Mouse (Mus musculus) midbrain, postnatal 0 days (tissue): ENCODE results near the gene Nkd1. TPM values are rescaled to one million over a fixed set of nuclear protein-coding genes. Genes with fewer than 3 reads are reported as not detected.

Source experiments
- ATAC-seq: fragments of 200-750 bp; cut with Nextera tagmentation; 2 replicates; pipeline ENCODE4 v1.8.0; 2017; ENCODE audit warnings: moderate number of reproducible peaks, mild to moderate bottlenecking, moderate TSS enrichment, moderate library complexity; ENCODE audit not compliant: low FRiP score
- DNase-seq: peaks from one replicate; pipeline ENCODE4 v3.0.0-alpha.2; 2015; ENCODE audit warnings: low spot score
- H3K27ac ChIP-seq: fragments of 300-500 bp; sonication (generic); 2 replicates; pipeline ENCODE4 v1.5.1; 2014; ENCODE audit warnings: low read depth, mild to moderate bottlenecking, low read length, mixed read lengths
- H3K27me3 ChIP-seq: fragments of 300-500 bp; sonication (generic); 2 replicates; pipeline ENCODE4 v1.6.1; 2014; ENCODE audit warnings: low read length, control low read depth, mixed read lengths; ENCODE audit not compliant: insufficient read depth
- H3K36me3 ChIP-seq: fragments of 300-500 bp; sonication (generic); 2 replicates; pipeline ENCODE4 v1.6.1; 2014; ENCODE audit warnings: low read length, control low read depth, mixed read lengths; ENCODE audit not compliant: insufficient read depth
- H3K4me1 ChIP-seq: fragments of 300-500 bp; sonication (generic); 2 replicates; pipeline ENCODE4 v1.6.1; 2014; ENCODE audit warnings: mild to moderate bottlenecking, control low read depth, antibody characterized with exemption, low read length, mixed read lengths; ENCODE audit not compliant: insufficient read depth
- H3K4me2 ChIP-seq: fragments of 300-500 bp; sonication (generic); 2 replicates; pipeline ENCODE4 v1.6.1; 2014; ENCODE audit warnings: low read depth, mild to moderate bottlenecking, low read length, mixed read lengths; ENCODE audit not compliant: poor library complexity, severe bottlenecking
- H3K4me3 ChIP-seq: fragments of 300-500 bp; sonication (generic); 2 replicates; pipeline ENCODE4 v1.5.1; 2014; ENCODE audit warnings: low read depth, mild to moderate bottlenecking, low read length, moderate library complexity
- H3K9ac ChIP-seq: fragments of 300-500 bp; sonication (generic); replicated peaks from 2 replicates; pipeline ENCODE4 v1.6.1; 2014; ENCODE audit warnings: mild to moderate bottlenecking, low read length, moderate library complexity, mixed read lengths; ENCODE audit not compliant: poor library complexity, severe bottlenecking
- H3K9me3 ChIP-seq: fragments of 300-500 bp; sonication (generic); 2 replicates; pipeline ENCODE4 v1.6.1; 2016; ENCODE audit warnings: low read length, control low read depth
- CTCF ChIP-seq: IDR thresholded peaks from 2 replicates; pipeline ENCODE4 v1.5.1; 2016; ENCODE audit warnings: antibody characterized with exemption, mild to moderate bottlenecking
- WGBS: fragments of 180-500 bp; shearing (Covaris S2); extraction: QIAGEN DNeasy Blood & Tissue Kit; methylation state at CpG from one replicate; pipeline ENCODE4 v1.1.7; 2014; 5-methylcytosine and 5-hydroxymethylcytosine counted together
- polyA plus RNA-seq: library from polyadenylated mRNA; unstranded; fragments of >200 nt; fragmentation: Nextera tagmentation; extraction: Ambion mirVana; gene quantifications from 2 replicates; pipeline ENCODE4 v1.2.1, GENCODE M21; 2015
- total RNA-seq: library from RNA; depleted of rRNA; stranded (reverse); fragments of >200 nt; gene quantifications from 2 replicates; pipeline ENCODE4 v1.2.3, GENCODE M21; 2014

Nkd1 gene
- total and polyA plus RNA-seq, 2 experiments from 2014 or later = 35.7 to 48.9 TPM

DNA sequence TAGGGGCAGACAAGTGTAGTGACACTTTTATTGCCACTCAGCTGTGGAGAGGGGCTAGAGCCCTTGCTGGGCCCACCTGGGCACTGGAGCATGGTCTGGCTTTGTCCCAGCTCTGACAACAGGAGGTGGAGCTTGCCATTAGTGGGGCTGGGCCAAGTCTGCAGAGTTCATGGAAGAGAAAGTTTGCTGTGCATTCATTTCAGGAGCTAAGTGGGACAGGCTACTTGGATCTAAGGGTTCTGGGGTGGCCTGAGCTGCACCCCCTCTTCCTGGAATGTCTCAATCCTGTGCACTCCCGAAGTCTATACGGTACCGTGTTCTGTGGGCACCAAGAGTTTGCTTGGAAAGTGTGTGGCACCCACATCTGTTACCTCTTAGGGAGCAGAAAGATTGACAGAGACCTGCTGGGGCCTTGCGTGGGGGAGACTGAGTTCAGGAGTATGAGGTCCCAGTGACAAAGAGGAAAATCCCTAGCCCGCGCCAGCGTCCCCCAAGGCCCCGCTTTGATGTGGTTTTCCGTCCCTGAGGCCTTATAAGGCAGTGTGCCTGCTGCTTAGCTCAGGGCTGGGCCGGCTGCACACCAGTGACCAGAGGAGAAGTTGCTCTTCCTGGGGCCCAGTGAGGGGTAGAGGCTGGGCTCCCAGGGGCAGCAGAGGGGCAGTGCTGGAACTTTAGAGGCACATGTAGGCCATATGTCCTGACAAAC is 49.3 kb downstream of the Nkd1 start:
- TF ChIP-seq CTCF = no peak
- Histone ChIP-seq H3K4me3 (no peak overlapping the region), H3K36me3 (no peaks in the 10 kb centered on the region), H3K27me3 (no peaks in the 10 kb centered on the region), H3K4me1 (peaks cover 11% of the 10 kb centered on the region; the same call in 1 of the 2 replicates), H3K4me2 (no peak overlapping the region), H3K9me3 (no peaks in the 10 kb centered on the region), H3K9ac (no peak overlapping the region), H3K27ac (no peak overlapping the region)
- WGBS = 53% methylated on average over 10 of the region's 10 CpGs
- no peak for DNase-seq
- ATAC-seq = no peak

DNA sequence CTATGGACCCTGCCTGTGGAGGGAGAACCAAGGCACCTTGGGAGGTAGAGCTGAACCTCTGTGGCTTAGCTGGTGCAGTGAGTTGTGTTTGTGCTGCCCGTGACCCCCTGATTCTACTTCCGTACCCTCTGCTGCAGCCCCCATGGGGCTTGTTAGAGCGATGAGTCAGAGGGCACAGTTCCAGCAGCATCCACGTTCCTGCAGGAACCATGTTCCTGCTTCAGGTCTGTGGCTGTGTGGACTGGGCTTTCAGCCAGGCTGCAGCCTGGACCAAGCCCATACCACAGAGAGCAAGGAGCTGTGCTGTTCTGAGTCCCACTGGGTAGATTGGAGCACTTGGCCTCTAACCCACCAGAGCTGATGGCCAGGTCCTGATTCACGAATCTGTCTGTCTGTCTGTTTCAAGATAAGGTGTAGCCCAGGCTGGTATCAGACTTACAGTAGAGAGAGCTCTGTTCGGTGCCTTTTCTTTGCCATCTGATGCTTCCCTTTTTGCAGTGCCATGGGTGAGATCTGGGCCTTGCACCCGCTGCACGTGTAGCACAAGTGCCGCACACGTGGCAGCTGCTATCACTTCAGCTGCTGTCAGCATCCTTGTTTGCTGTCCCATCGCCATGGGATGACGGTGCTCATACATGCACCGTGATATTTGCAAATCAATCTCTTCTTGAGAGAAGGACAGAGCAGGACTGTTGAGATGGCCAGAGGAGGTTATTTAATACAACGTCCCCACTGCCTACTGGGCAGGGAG is 50.5 kb downstream of the Nkd1 start:
- no peak for TF ChIP-seq CTCF

DNA sequence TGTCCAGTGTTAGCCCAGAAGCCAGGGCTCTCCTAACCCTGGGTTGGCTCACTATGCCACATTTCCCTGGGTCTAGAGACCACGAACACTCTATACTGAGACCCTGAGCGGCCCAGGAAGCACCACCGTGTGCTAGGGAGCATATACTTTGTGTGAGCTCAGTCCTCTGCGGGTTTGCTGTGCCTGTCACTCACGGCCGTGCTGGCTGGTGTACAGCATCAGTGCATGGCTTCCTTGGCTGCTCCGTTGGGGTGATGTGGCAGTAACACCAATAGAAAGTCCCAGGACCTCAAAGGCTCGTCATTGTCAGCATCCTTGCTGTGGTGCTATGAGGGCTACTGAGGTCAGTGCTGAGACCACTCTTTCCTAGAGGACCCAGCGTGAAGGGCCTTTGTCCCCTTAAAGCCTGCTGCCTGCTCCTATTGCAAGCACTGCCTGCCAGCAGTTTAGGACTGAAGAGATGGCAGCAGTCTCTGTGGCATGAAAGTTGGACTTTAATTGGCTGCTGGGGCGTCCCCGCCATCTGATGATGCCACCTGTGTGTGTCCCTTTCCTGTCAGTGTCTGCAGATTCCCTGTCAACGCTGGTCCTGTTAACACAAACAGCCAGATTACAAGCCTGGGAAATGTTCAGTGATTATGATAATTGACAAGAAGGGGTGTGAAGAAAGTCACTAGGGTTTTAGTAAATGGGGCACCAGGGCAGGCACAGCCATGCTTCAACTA is 51.2 kb downstream of the Nkd1 start:
- WGBS = 79% methylated on average over 12 of the region's 12 CpGs
- Histone ChIP-seq H3K4me1 (peaks cover 11% of the 10 kb centered on the region; the same call in 1 of the 2 replicates), H3K4me2 (no peak overlapping the region), H3K9ac (no peak overlapping the region), H3K27ac (no peak overlapping the region), H3K9me3 (no peaks in the 10 kb centered on the region), H3K27me3 (no peaks in the 10 kb centered on the region), H3K36me3 (no peaks in the 10 kb centered on the region), H3K4me3 (no peak overlapping the region)
- no peak for TF ChIP-seq CTCF
- ATAC-seq (no peak), DNase-seq (no peak)

More for the DNA sequence above, 50.5 kb downstream of the Nkd1 start:
- no peak overlapping the region for H3K4me3 ChIP-seq
- H3K27me3 ChIP-seq = no peaks in the 10 kb centered on the region
- H3K9ac ChIP-seq = no peak overlapping the region
- DNase-seq (no peak), ATAC-seq (no peak)
- no peaks in the 10 kb centered on the region for H3K36me3 ChIP-seq
- H3K27ac ChIP-seq = no peak overlapping the region
- WGBS = 73% methylated on average over 14 of the region's 14 CpGs
- peaks cover 11% of the 10 kb centered on the region; the same call in 1 of the 2 replicates for H3K4me1 ChIP-seq
- no peaks in the 10 kb centered on the region for H3K9me3 ChIP-seq
- H3K4me2 ChIP-seq = no peak overlapping the region

DNA sequence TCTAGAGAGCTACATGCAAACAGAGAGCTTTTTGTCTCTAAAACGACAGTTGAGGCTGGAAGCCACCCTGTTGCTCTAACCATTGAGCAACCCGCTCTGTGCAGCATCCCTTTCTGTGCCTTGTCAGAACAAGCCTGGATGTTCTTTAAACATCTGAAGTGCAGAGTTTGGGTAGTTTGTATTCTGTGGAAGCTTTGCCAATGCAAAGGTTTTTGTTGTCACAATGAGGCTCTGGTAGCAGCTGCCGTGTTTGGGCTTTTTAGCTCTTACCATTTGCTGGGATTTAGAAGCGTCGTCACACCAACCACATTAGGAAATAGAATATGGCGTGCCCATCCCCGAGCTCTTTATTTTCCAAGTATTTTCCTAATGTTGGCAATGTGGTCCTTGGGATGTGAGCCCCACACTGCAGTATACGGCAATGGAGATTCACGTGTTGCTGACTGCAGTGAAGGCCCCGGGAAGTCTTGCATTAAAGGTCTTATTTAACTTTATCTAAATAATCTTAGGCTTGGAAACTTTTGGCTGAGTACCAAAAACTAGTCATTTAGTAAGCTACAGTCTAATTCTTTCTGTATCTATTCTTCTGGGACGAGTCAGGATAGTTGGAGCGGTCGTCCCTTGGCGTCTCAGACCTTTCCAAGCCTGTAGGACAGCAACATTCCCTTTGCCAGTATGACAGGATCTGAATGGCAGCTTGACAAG is 51.9 kb downstream of the Nkd1 start:
- no peaks in the 10 kb centered on the region for H3K9me3 ChIP-seq
- H3K36me3 ChIP-seq = no peaks in the 10 kb centered on the region
- H3K4me3 ChIP-seq = no peak overlapping the region
- H3K27me3 ChIP-seq = no peaks in the 10 kb centered on the region
- DNase-seq (no peak), ATAC-seq (no peak)
- no peak overlapping the region for H3K27ac ChIP-seq
- H3K4me1 ChIP-seq = peaks cover 7% of the 10 kb centered on the region; the same call in 1 of the 2 replicates
- TF ChIP-seq CTCF = no peak
- no peak overlapping the region for H3K9ac ChIP-seq
- WGBS = 73% methylated on average over 14 of the region's 14 CpGs
- no peak overlapping the region for H3K4me2 ChIP-seq

DNA sequence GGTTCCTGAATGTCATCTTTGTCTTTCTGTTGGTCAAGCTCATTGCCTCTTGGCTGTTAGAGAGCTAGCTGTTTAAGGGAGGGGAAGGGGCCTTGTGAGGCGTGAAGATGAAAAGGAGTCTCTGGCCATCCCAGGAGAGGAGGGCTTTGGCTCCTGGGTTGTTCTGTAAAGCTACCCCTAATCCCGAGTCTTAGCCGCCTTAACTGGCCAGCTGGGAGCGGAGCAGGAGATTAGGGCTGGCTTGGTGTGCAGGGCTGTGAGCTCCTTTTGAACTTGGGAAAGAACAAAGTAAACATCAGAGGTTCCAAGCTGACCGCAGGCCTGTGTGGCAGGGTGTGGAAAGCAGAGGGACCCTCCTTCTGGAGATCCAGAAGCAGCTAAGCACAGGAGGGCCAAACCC is 53.8 kb downstream of the Nkd1 start:
- H3K9ac ChIP-seq = no peak overlapping the region
- no peak overlapping the region for H3K4me3 ChIP-seq
- ATAC-seq = no peak
- H3K4me2 ChIP-seq = no peak overlapping the region
- H3K9me3 ChIP-seq = no peaks in the 10 kb centered on the region
- 58% methylated on average over 5 of the region's 5 CpGs for WGBS
- no peaks in the 10 kb centered on the region for H3K27me3 ChIP-seq
- no peak overlapping the region for H3K27ac ChIP-seq
- DNase-seq = no peak
- no peaks in the 10 kb centered on the region for H3K36me3 ChIP-seq
- H3K4me1 ChIP-seq = peaks cover 7% of the 10 kb centered on the region; the same call in 1 of the 2 replicates
- no peak for TF ChIP-seq CTCF
